Mouse (Mus musculus): ENCODE measurements around the gene Bex2.

Bex2 gene

DNA sequence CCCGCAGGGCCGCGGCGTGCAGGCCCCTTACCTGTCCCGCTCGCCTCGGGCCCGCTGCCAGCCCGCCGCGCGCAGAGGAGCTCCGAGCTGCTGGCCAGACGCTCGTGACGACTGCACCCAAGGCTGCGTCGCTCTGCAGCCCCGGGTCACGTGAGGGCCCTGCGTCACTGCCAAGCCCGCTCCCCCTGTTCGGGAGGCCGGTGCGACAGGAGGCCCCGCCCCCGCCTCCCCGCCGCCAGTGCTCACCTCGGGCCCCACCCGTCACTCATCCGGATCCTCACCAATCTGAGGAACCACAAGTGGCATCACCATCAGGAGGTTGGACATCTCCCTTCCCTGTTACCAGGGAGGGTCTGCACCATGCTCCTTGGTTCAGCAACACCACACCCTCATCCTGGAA is at the start of gene Bex2:
Gene Bex2, minus strand, starts transcription at position 217 of the 400 bp plus-strand sequence.
- peak; percentile 52 for DNase-seq

DNA sequence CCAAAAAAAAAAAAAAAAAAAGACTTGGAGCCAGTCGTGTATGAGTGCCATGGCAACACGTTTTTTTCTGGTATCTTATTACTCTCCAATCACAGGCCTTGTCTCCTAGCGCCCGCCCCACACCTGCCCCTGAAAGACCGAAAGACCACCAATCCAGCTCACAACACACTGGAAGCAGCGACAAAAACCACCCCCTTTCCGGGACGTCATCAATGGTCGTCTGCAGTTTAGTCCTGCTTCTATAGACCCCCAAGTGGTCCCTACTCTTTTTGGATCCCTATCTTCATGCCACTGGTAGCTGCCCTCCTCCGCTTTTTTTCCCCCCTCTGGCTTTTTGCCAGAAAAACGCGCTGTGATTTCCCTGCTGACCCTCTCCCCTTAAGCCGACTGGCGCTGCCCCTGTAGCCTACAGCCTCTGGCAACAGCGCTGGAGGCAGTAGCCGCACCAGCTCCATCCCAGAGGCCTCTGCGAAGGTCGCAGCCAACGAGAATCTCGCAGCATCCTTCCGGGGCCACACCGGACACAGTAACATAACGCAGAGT is 47.5 kb upstream of the Bex2 start:
- DNase-seq: peak; percentile 55

- DNase-seq: no peak
Measured at GRCm38 (mm10) chrX:136115015-136115414, 47.0 kb upstream of the Bex2 start.

DNA sequence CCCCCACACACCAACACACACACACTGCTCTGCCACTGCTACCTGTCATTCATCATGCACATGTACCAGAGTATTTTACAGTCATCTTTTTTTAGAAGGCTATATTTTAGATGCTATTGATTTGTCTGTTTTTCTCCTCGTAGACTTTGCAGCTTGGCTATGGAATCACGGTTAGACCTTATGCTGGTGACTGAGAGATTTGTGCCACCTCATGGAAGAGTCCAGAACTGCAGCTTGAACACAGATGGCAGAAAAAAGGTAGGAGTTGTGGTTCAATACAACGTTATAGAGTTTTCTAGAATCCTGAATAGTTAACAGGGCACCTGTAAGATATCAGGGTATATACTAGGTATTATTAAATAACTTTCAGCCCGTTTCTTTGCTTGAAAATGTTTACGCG is 39.9 kb upstream of the Bex2 start:
- DNase-seq: peak; percentile 70

DNA sequence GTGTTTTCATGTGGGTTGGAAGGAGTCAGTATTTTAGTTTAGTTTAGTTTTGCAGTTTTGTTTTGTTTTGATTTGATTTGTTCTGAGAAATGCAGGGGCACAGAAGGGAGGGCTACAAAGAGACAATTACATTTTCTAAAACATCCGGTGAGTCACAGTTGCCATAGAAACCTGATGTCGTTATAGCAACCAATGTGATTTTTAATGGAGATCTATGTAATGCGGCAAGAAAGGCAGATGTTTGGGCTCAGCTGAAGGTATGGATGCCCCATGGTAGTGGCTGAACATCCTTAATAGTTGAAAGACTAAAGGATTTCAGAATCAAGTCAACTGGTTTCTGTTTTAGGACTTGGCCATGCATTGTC is 36.7 kb upstream of the Bex2 start:
- no peak for DNase-seq

GRCm38 (mm10) chrX:136104046-136104723 is 36.1 kb upstream of the Bex2 start:
- no peak for DNase-seq

GRCm38 (mm10) chrX:136094421-136094820 is 26.4 kb upstream of the Bex2 start:
- no peak for DNase-seq

GRCm38 (mm10) chrX:136092497-136093279 is 24.7 kb upstream of the Bex2 start:
- no peak for DNase-seq

DNA sequence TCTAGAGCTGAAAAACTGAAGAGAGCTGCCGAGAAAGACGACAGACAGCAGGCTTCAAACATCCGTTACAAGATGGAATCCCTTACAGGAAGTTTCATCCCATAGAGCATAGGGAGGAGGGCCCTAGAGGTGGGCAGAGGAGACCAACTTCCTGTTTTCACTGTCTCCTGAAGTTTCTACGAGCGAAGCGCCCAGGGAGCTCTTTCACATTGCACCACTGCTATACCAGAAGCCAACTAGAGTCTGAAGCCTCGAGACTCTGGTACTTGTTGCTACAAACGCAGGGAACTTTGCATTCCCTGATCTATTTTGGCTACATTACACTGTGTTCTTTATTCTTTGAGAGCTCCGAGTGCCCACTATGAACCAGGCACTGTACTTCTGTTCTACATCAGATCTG is 17.1 kb upstream of the Bex2 start, which contains the start of gene Nxf3:
Gene Nxf3, minus strand, starts transcription at position 101 of the 400 bp plus-strand sequence.
- no peak for DNase-seq

DNA sequence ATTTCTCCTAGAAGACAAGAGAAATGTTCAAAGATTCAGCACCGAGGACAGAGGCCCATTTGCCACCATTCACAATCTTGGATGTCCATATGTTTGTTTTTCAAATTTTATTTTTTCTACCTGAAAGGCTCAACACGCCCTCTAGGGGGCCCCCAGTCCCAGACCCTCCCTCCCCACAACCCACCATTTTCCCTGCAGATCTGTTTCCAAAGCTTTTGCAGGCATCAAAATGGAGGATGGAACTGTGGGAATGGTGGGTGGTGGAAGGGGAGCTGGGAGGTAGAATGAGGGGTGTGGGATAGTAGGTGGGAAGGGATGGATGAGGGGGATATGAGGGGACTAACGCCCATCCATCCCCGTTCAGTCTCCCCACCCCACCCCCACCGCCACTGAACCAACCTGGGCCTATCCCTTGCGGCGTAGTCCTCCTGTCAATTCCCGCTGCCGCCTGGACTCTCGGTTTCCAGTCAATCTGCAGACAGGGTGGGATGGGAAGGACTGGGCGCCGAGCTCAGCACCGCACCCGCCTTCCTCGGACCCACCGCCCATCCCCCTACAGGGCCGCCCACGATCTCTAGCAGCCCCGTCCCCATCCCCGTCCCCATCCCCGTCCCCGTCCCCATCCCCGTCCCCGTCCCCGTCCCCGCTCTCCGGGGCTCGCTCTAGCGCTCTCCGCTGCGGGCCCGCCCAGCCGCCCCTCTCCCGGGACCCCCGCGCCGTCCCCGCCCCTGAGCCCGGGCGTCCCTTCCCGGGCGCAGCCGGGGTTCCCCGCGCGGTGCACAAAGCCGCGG is 640 bp downstream of the Bex2 start:
- peak; percentile 36 for DNase-seq

DNA sequence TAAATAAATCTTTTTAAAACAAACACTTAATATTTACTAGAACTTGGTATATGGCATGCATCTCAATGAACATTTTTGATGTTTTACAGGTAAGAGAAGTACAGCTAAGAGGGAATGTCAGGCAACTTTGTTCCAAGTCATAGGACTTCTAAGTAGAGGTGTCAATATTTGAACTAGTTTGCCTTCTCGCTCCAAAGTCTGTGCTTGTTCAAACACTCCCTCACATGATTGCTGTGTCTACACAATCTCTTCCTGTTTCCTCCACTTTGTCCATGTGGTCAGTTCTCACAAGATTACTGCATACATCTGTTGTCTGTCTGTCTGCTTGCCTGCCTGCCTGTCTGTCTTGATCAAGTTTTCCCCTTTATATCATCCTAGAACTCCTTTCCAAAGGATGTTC is 7.3 kb downstream of the Bex2 start:
- DNase-seq: no peak

DNA sequence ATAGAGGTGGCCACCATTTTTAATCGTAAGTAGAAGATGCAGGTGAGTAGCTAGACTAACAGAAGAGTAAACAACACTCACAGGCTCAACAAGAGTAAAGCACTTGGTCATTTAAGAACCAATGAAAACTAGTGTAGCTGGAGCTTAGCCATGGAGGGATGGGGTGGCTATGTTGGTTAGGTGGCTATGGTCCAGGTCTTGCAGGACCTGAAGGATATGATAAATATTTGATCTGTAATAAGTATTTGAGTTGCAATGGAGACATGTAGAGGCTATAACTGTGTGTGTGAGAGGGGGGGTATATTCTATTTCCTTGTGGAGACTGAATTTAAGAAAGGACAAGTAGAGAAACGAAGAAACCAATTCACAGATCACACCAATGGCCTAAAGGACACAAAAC is 16.8 kb downstream of the Bex2 start:
- DNase-seq: no peak

GRCm38 (mm10) chrX:136047528-136047927 is 20.5 kb downstream of the Bex2 start:
- peak; percentile 80 for DNase-seq

DNA sequence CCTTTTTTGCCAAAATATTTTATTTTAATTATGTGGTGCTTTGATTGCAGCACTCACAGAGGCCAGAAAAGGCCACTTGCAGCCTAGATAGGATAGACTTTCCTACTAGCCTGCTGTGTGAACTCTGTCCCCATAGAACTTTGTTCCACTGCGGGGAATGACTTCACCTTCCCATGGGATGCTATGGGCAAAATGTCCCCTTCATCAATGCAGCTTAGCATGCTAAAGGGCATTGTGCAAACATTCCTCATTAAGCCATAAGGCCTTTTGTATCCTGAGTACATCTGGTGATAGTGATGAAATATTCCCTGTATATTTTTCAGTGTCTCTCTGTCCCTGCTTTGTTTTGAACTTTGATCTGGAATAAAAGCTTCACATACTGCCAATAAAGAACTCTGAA is 24.3 kb downstream of the Bex2 start:
- no peak for DNase-seq

DNA sequence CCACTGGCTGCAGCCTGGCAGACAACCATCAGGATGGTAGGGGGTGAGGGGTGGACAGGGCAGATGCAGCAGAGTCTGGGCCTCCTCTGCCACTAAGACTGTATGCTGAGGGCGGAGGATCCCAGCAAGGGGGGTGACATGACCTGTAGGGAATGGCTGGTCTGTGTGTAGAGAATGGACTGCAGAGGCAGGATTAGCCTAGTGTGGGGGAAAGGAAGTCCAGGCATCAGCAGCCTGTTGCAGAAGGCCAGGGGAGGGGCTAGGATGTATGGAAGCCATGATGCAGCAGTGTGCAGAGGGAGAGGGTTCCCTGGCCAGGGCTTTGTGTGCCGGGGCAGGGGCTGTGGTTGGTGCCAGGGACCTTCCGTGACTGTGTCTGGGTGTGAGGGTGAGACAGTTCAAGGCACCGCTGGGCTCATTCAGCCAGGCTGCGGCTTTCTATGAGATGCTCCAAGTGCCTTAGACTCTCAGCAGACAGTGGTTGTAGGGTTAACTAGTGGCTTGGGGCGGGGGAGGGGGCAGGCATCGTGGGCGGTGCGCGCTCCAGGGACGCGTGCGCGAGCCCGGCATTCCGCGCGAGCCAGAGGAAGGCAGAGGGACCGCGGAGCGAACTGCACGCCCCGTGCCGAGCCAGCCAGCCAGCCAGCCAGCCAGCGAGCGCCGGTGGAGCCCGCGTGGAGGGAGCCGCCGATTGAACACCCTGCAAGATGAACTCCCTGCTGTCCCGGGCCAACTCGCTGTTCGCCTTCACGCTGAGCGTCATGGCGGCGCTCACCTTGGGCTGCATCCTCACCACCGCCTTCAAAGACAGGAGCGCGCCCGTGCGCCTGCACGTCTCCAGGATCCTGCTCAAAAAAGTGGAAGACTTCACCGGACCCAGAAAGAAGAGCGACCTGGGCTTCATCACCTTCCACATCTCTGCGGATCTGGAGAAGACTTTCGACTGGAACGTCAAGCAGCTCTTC is 35.0 kb downstream of the Bex2 start, which contains the start of gene Arxes1:
Gene Arxes1, plus strand, starts transcription at position 569 of the 965 bp plus-strand sequence.
- peak; percentile 42 for DNase-seq

DNA sequence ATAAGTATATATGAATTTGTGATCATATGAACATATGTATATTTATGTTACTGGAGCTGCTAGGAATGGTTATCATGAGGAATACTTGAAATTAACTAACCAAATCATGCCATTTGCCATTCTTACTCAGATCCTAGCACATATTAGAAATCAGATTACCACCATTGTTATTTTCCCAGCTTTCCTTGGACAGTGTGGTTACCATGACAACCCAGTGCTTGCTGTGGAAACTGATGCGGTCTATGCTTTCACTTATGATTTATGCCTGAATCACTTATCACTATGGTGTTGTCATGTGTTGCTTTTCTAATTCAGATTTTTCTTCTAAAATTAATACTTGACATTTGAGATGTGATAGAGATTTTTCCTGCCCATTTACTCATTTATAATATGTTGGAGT is 37.7 kb downstream of the Bex2 start:
- no peak for DNase-seq

Data from cerebellum, adult 9-10 months (tissue).